Mouse (Mus musculus) MEL (cell line): ENCODE data around the gene Stard7. TPM values are rescaled to one million over a fixed set of nuclear protein-coding genes. Genes with fewer than 3 reads are reported as not detected.

ENCODE experiments used
- DNase-seq: peaks from one replicate; pipeline ENCODE4 v3.0.0; 2011; ENCODE audit warnings: low read depth, low spot score
- H3K27ac ChIP-seq: 2 replicates; pipeline ENCODE4 v1.5.1; 2012; ENCODE audit warnings: low read depth, mild to moderate bottlenecking, control low read depth, low read length, moderate library complexity; ENCODE audit not compliant: control insufficient read depth
- H3K27me3 ChIP-seq, 2 experiments: fragments of 150-350 bp in 1 of 2; sonication (generic) in 1 of 2; 2 replicates each; pipeline ENCODE4 v1.6.1; 2012; ENCODE audit warnings: low read length in 2 of 2, mild to moderate bottlenecking in 2 of 2, improper control_type of control experiment in 1 of 2, moderate library complexity in 1 of 2; ENCODE audit not compliant: insufficient read depth in 2 of 2, control insufficient read depth in 1 of 2
- H3K36me3 ChIP-seq, 2 experiments: 2 replicates each; pipeline ENCODE4 v1.6.1; 2012 to 2014; ENCODE audit warnings: low read length in 2 of 2, improper control_type of control experiment in 1 of 2, inconsistent platforms in 1 of 2, mild to moderate bottlenecking in 1 of 2; ENCODE audit not compliant: insufficient read depth in 2 of 2, control insufficient read depth in 1 of 2
- H3K4me1 ChIP-seq, 2 experiments: fragments of 150-350 bp in 1 of 2; sonication (generic) in 1 of 2; 2 replicates each; pipeline ENCODE4 v1.6.1; 2012; ENCODE audit warnings: low read length in 2 of 2, improper control_type of control experiment in 1 of 2, mild to moderate bottlenecking in 1 of 2; ENCODE audit not compliant: insufficient read depth in 2 of 2, control insufficient read depth in 1 of 2
- H3K4me3 ChIP-seq, 2 experiments: fragments of 150-350 bp in 1 of 2; sonication (generic) in 1 of 2; 2 replicates each; pipeline ENCODE4 v1.5.1; 2012; ENCODE audit warnings: low read depth in 2 of 2, low read length in 2 of 2, mild to moderate bottlenecking in 2 of 2, moderate library complexity in 2 of 2, control low read depth in 1 of 2, improper control_type of control experiment in 1 of 2; ENCODE audit not compliant: control insufficient read depth in 1 of 2, insufficient read depth in 1 of 2
- H3K79me2 ChIP-seq: 2 replicates; pipeline ENCODE4 v1.6.1; 2012; ENCODE audit warnings: mild to moderate bottlenecking, low read length, moderate library complexity; ENCODE audit not compliant: control insufficient read depth, poor library complexity, insufficient read depth
- H3K9ac ChIP-seq: 2 replicates; pipeline ENCODE4 v1.6.1; 2012; ENCODE audit warnings: low read depth, mild to moderate bottlenecking, control low read depth, low read length, moderate library complexity; ENCODE audit not compliant: control insufficient read depth, poor library complexity, severe bottlenecking
- H3K9me3 ChIP-seq: fragments of 150-350 bp; sonication (generic); replicated peaks from 2 replicates; pipeline ENCODE4 v1.6.1; 2012; ENCODE audit warnings: mild to moderate bottlenecking, low read length, improper control_type of control experiment, moderate library complexity; ENCODE audit not compliant: insufficient read depth
- BHLHE40 ChIP-seq: IDR thresholded peaks from 2 replicates; pipeline ENCODE4 v1.6.1; 2012; ENCODE audit warnings: low read depth, mild to moderate bottlenecking, inconsistent platforms, low read length, improper control_type of control experiment, borderline replicate concordance
- CHD1 ChIP-seq: IDR thresholded peaks from 2 replicates; pipeline ENCODE4 v1.6.1; 2012; ENCODE audit warnings: low read depth, mild to moderate bottlenecking, inconsistent platforms, low read length, improper control_type of control experiment
- ELF1 ChIP-seq: IDR thresholded peaks from 2 replicates; pipeline ENCODE4 v1.6.1; 2014; ENCODE audit warnings: low read depth, mild to moderate bottlenecking, inconsistent platforms, low read length, improper control_type of control experiment, moderate library complexity
- GABPA ChIP-seq: IDR thresholded peaks from 2 replicates; pipeline ENCODE4 v1.6.1; 2012; ENCODE audit warnings: low read depth, mild to moderate bottlenecking, inconsistent platforms, low read length, improper control_type of control experiment, moderate library complexity
- HCFC1 ChIP-seq: IDR thresholded peaks from 2 replicates; pipeline ENCODE4 v1.6.1; 2012; ENCODE audit warnings: low read depth, mild to moderate bottlenecking, inconsistent platforms, low read length, improper control_type of control experiment, moderate library complexity
- JUND ChIP-seq: IDR thresholded peaks from 2 replicates; pipeline ENCODE4 v1.6.1; 2011; ENCODE audit warnings: low read depth, mild to moderate bottlenecking, improper control_type of control experiment, low read length
- KAT2A ChIP-seq: conservative IDR thresholded peaks from 2 replicates; pipeline ENCODE4 v1.6.1; 2012; ENCODE audit warnings: low read depth, low read length, improper control_type of control experiment, inconsistent platforms
- MAZ ChIP-seq: IDR thresholded peaks from 2 replicates; pipeline ENCODE4 v1.6.1; 2012; ENCODE audit warnings: low read depth, mild to moderate bottlenecking, inconsistent platforms, low read length, improper control_type of control experiment
- MYB ChIP-seq: IDR thresholded peaks from 2 replicates; pipeline ENCODE4 v1.6.1; 2011; ENCODE audit warnings: mild to moderate bottlenecking, low read depth, low read length, improper control_type of control experiment
- NELFE ChIP-seq: IDR thresholded peaks from 2 replicates; pipeline ENCODE4 v1.6.1; 2011; ENCODE audit warnings: low read depth, low read length, improper control_type of control experiment
- RAD21 ChIP-seq: IDR thresholded peaks from 2 replicates; pipeline ENCODE4 v1.6.1; 2011; ENCODE audit warnings: mild to moderate bottlenecking, low read depth, low read length, improper control_type of control experiment
- TBP ChIP-seq: IDR thresholded peaks from 2 replicates; pipeline ENCODE4 v1.8.0; 2011; ENCODE audit warnings: low read depth, low read length, improper control_type of control experiment
- TCF12 ChIP-seq: IDR thresholded peaks from 2 replicates; pipeline ENCODE4 v1.6.1; 2014; ENCODE audit warnings: low read depth, mild to moderate bottlenecking, inconsistent platforms, low read length, improper control_type of control experiment, moderate library complexity
- UBTF ChIP-seq: IDR thresholded peaks from 2 replicates; pipeline ENCODE4 v1.6.1; 2012; ENCODE audit warnings: low read depth, mild to moderate bottlenecking, inconsistent platforms, low read length, improper control_type of control experiment, moderate library complexity, borderline replicate concordance; ENCODE audit not compliant: insufficient read depth
- USF1 ChIP-seq: IDR thresholded peaks from 2 replicates; pipeline ENCODE4 v1.6.1; 2014; ENCODE audit warnings: low read depth, mild to moderate bottlenecking, inconsistent platforms, low read length, improper control_type of control experiment, moderate library complexity
- ZC3H11A ChIP-seq: IDR thresholded peaks from 2 replicates; pipeline ENCODE4 v1.6.1; 2012; ENCODE audit warnings: low read depth, mild to moderate bottlenecking, inconsistent platforms, low read length, improper control_type of control experiment
- ZNF384 ChIP-seq: IDR thresholded peaks from 2 replicates; pipeline ENCODE4 v1.6.1; 2012; ENCODE audit warnings: low read depth, mild to moderate bottlenecking, inconsistent platforms, low read length, improper control_type of control experiment
- polyA plus RNA-seq, 2 experiments: library from polyadenylated mRNA; stranded (reverse) in 1 of 2; unstranded in 1 of 2; fragments of >175 nt in 1 of 2; fragments of >200 nt in 1 of 2; gene quantifications; 2 replicates each; pipeline versions ENCODE4 v1.2.1 to v1.2.4; 2012; ENCODE audit warnings: low replicate concordance in 2 of 2, low read depth in 1 of 2; ENCODE audit not compliant: insufficient read length in 2 of 2, insufficient read depth in 1 of 2, missing spikeins in 1 of 2
- total RNA-seq: library from RNA; depleted of rRNA; stranded (reverse); fragments of 300-350 nt; gene quantifications from 2 replicates; pipeline ENCODE4 v1.2.3, GENCODE M21; 2012

Stard7 gene
- total and polyA plus RNA-seq, 3 experiments, result 87.7 to 134 (median 87.9) TPM

DNA sequence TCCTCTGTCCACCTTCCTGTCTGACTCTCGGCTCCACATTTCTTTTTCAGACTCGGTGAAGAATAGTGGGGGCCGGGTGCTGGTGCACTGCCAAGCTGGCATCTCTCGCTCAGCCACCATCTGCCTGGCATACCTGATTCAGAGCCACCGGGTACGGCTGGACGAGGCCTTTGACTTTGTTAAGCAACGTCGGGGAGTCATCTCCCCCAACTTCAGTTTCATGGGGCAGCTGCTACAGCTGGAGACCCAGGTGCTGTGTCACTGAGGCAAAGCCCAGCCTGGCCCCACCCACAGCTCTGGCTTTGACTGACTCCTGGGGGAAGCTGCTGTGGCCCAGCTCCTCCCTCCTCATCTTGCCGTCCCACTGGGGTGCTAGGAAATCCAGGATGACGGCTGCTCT is 67.5 kb downstream of the Stard7 start:
- TF ChIP-seq ZNF384 (no peak), UBTF (no peak), BHLHE40 (no peak), USF1 (no peak), KAT2A (no peak), TBP (no peak), MYB (no peak), MAZ (no peak), CHD1 (no peak), TCF12 (no peak), ELF1 (no peak), RAD21 (no peak)
- DNase-seq, result peak; percentile 34
- peaks cover 0 to 20% of the 10 kb centered on the region in 2 experiments; a peak in 3 of 4 replicates for H3K4me1 ChIP-seq
- peaks cover 12% of the 10 kb centered on the region for H3K79me2 ChIP-seq
- H3K27me3 ChIP-seq, result no peaks in the 10 kb centered on the region
- peaks cover 0 to 12% of the 10 kb centered on the region in 2 experiments; a peak in 2 of 4 replicates for H3K36me3 ChIP-seq
- H3K27ac ChIP-seq, result no peak overlapping the region
- H3K9ac ChIP-seq, result no peak overlapping the region; the same call in 1 of the 2 replicates
- peak overlapping the region in 1 of 2 experiments; percentile 70; a peak in 1 of 4 replicates for H3K4me3 ChIP-seq
- H3K9me3 ChIP-seq, result no peaks in the 10 kb centered on the region

DNA sequence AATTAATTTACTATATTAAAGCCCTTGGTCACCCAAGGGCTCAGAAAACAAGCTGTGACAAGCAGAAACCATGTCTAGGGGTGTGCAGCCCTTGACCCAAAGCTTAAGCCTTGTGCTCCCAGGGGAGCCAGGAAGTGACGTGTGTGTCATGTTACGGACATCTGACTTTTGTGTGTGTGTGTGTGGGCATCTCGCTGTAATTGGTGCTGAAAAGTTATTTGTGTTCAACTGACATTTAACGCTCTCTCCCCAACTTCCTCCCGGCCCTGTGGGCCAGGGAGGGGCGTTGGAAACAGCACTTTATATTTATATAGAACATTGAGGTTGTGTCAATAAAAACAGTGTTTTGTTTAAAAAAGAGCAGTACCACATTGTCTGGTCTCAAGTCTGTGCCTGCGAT is 68.0 kb downstream of the Stard7 start:
- H3K27me3 ChIP-seq, result no peaks in the 10 kb centered on the region
- no peak overlapping the region for H3K9ac ChIP-seq
- peaks cover 0 to 20% of the 10 kb centered on the region in 2 experiments; a peak in 3 of 4 replicates for H3K4me1 ChIP-seq
- no peak for DNase-seq
- H3K9me3 ChIP-seq, result no peaks in the 10 kb centered on the region
- no peak for TF ChIP-seq ZC3H11A
- no peak for TF ChIP-seq MAZ
- TF ChIP-seq GABPA, result no peak
- H3K79me2 ChIP-seq, result peaks cover 12% of the 10 kb centered on the region
- H3K36me3 ChIP-seq, result peaks cover 0 to 12% of the 10 kb centered on the region in 2 experiments; a peak in 2 of 4 replicates
- H3K27ac ChIP-seq, result no peak overlapping the region
- no peak overlapping the region for H3K4me3 ChIP-seq

DNA sequence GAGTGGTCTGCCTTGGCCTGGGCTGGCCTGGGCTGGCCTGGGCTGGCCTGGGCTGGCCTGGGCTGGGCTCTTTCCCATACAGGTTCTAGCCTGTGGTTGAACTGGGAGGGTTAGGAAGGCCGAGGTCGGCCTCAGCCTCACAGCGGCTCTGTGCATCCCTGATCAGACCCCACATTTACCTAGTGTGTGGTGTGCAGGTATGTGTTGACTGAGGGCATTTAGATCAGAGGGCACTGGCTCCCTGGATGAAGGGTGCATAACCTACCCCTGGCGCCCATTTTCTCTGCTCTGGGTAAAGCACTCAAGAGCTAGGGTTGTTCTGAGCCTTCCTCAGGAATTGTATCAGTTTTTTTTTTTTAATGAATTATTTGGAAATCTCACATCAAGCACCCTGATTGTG is 68.4 kb downstream of the Stard7 start, which contains the start of gene Astl:
Gene Astl (plus strand): TSS at position 224 of the 400 bp plus-strand sequence.
- Histone ChIP-seq H3K79me2 (peaks cover 12% of the 10 kb centered on the region), H3K27me3 (no peaks in the 10 kb centered on the region; a peak in 1 of 4 replicates), H3K4me3 (no peak within 1 kb of the TSS), H3K4me1 (peaks cover 0 to 20% of the 10 kb centered on the region in 2 experiments; a peak in 3 of 4 replicates), H3K27ac (no peak within 1 kb of the TSS), H3K36me3 (peaks cover 0 to 12% of the 10 kb centered on the region in 2 experiments; a peak in 2 of 4 replicates), H3K9me3 (no peaks in the 10 kb centered on the region), H3K9ac (no peak within 1 kb of the TSS)
- DNase-seq, result no peak
- TF ChIP-seq ELF1 (no peak), NELFE (no peak), RAD21 (no peak), HCFC1 (no peak), JUND (no peak), KAT2A (no peak)
